Mouse (Mus musculus) adrenal gland, postnatal 4 days (tissue): ENCODE results near the gene Scrg1. TPM values are rescaled to one million over a fixed set of nuclear protein-coding genes. Genes with fewer than 3 reads are reported as not detected.
A peak's percentile ranks its signal among the peaks of the same experiment; 100 is the strongest.
"Not testable (repeated sequence)": the region's sequence is repeated elsewhere in the genome, so short reads cannot be mapped to it uniquely, and the experiment has no call there.

Source experiments
- DNase-seq, 2 experiments: peaks; one replicate each; pipeline ENCODE4 v3.0.0; 2021 to 2022; ENCODE audit warnings: low spot score in 2 of 2, mixed read lengths in 2 of 2
- long read RNA-seq, 2 experiments: library from polyadenylated mRNA; stranded (forward); transcript quantifications; one replicate each; pipeline ENCODE4 v2.0.0; 2021
- total RNA-seq, 2 experiments: library from RNA; stranded (reverse); gene quantifications; 2 replicates each; pipeline ENCODE4 v1.2.3; 2021

Gene Scrg1
- 1 to 10 TPM; 1.5 to 1.9 TPM for total RNA-seq
- long read RNA-seq, experiment 1 = 0 reads
- long read RNA-seq, experiment 2 = 0 reads

- DNase-seq = no peak
These were observed at the start of gene Scrg1 for GRCm38 (mm10) chr8:57455765-57456164. TSS of gene Scrg1 (plus strand) at chr8:57455923.

GRCm38 (mm10) chr8:57406366-57406765 lies 49.4 kb upstream of the Scrg1 start:
- DNase-seq = no peak

DNA sequence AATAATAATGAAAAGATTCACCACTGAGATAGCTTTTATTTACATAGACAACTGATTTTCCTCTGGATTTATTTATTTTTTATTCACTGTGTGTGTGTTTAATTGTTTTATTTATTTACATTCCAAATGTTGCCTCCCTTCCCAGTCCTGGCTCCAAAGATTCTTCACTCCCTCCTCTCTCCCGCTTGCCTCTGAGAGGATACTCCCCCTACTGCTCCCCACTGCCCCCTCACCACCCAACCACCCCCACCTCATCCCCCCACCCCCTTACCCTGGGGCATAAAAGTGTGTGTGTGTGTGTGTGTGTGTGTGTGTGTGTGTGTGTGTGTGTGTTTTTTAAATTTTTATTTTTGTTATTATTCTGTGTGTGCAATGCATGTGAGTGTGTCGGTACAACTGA lies 46.4 kb upstream of the Scrg1 start:
- no peak for DNase-seq

DNA sequence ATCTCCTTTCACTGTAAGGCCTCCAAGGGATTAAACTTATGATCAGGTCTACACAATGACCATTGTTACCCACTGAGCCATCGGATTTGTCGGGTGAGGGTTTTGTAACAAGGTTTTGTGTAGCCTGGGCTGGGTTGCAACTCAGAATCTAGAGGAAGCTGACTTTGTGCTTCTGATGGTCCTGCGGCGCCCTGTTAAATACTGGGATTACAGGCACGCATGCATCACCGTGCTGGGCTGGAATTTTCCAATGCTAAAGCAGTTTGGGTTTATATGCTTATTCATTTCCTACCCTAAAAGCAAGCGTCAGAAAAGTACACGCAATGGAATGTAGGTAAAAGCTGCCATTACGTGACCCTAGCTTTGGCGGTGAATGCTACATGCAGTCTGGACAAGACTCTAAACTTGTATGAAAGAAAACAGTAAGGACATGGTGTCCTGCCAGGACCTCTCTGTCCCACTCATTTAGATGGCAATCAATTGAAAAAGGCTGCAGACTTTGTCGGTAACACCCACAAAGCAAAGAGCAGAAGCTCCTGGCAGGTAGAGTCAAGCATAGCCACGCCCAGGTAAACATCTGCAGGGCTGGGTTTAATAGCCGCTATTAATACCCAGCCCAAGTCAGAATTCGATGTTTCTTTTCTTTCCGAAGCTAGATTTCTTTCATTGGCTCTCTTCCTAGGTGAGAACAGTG lies 45.8 kb upstream of the Scrg1 start:
- no peak for DNase-seq

- DNase-seq = no peak
These were observed 45.3 kb upstream of the Scrg1 start for GRCm38 (mm10) chr8:57410473-57410863.

- no peak for DNase-seq
These were observed 44.4 kb upstream of the Scrg1 start for GRCm38 (mm10) chr8:57411366-57411765.

DNA sequence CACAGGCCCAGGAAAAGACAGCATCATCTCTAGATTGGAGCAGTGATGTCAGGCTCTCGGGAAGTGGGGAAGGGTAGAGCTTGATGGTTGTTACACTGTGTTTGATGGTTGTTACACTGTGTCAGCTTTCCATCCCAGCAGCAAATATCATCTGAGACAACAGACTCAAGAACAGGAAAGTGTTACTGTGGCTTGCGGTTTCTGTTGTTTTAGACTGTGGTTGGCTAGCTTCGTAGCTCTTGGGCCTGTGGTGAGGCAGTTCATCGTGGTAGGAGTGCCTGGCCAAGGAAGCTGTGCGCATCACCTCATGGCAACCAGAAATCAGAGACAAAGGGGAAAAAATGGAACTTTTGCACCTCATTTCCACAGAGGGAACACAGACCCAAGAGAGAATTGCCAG lies 38.9 kb upstream of the Scrg1 start:
- no peak for DNase-seq

DNA sequence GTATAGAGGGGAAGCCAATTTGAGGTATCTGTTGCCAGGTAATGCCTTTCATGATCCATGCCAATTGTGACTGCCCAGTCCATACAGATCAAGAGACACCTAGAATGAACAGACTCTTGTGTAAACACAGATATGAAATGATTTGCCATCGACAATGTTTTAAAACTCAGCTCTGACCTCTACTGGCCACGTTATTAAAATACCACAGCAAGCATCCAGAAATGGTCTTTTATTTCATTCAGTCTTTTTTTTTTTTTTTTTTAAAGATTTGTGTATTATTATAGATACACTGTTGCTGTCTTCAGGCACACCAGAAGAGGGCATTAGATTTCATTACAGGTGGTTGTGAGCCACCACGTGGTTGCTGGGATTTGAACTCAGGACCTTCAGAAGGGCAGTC lies 29.6 kb upstream of the Scrg1 start:
- no peak for DNase-seq

- no peak for DNase-seq
These were observed 27.9 kb upstream of the Scrg1 start for GRCm38 (mm10) chr8:57427581-57428366.

- DNase-seq = no peak
These were observed 27.2 kb upstream of the Scrg1 start for GRCm38 (mm10) chr8:57428566-57428965.

- peak in 1 of 2 experiments; percentile 54 for DNase-seq
These were observed 26.4 kb upstream of the Scrg1 start for GRCm38 (mm10) chr8:57429166-57429887.

DNA sequence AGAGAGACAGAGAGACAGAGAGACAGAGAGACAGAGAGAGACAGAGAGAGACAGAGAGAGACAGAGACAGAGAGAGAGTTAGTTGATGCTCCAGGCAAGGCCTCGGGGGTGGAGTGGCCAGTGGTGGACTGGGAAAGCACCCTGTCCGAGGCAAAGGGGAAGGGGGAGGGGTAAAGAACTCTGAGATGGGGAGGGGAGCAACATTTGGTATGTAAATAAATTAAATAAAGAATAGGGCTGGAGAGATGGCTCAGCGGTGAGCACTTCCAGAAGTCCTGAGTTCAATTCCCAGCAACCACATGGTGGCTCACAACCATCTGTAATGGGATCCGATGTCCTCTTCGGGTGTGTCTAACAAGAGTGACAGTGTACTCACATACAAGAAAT lies 25.8 kb upstream of the Scrg1 start:
- not testable (repeated sequence) for DNase-seq

DNA sequence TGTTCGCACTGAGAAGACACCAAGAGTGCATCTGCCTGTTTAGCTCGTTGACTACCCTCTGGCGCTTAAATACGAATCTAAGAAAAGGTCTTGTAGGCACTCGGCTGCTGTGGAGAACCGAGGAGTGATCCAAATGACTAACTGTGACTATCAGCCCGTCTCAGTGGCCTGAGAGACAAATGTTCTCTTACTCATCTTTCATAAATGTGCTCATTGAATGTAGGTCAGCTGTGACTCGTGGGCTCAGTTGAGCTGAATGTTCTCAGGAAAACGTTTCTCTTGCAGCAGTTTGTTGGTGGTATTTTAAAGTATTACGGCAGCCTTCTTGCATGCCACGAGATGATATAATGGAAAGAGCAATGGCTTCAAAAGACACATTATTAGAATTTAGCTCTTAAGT lies 24.8 kb upstream of the Scrg1 start:
- no peak for DNase-seq

GRCm38 (mm10) chr8:57432802-57433201 lies 22.9 kb upstream of the Scrg1 start:
- DNase-seq = no peak

- DNase-seq = peak in 1 of 2 experiments; percentile 14
These were observed 19.8 kb upstream of the Scrg1 start for GRCm38 (mm10) chr8:57435768-57436436.

DNA sequence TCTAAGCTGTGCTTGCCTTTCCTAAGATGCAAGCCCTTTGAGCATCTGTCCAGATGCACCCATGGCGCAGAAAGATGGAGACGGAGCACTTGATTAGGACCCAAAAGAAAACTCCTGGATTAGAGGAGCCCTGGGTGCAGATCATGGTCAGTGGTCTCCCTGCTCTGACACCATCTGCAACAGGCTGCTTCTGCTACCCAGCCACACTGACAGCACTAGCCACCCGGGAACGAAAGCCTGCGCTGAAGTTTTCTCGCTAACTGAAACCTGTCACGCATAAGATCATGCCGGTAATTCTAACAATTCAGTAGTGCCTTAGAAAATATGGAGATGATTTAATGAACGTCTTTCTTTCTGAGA lies 19.3 kb upstream of the Scrg1 start:
- DNase-seq = no peak

DNA sequence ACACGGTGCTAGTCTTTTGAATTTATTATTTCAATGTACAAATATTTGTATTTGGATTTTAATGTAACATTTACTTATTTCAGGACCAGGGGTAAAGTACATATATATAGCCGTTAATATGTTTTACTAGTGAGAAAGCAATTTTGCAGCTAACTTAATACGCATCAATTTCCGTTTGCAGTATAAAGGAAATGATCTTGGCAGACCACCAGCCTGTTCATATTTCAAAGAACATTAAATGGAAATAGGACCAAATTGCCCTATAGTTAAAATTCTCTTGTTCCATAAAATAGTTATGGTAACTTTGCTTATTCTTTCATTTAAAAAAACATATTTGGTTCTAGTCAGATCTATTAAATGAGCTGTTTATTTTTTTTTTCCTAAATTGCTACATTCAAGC lies 14.6 kb upstream of the Scrg1 start:
- DNase-seq = no peak

DNA sequence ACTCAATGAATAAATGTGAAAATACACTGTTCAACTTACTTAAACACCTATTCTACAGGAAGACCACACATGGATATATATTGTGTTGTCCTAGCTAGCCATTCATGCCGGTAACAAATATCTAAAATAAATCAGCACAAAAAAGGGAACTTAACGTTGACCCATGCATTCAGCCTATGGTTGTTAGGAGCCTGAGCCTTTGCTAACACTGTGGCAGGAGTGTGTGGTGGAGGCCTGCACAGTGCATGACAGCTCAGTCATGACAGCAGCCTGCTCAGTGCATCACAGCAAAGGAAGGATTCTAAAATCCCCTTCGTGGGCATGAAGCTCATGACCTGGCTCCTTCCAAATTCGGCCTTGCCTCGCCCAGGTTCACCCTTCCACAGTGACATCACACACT lies 14.2 kb upstream of the Scrg1 start:
- DNase-seq = no peak

DNA sequence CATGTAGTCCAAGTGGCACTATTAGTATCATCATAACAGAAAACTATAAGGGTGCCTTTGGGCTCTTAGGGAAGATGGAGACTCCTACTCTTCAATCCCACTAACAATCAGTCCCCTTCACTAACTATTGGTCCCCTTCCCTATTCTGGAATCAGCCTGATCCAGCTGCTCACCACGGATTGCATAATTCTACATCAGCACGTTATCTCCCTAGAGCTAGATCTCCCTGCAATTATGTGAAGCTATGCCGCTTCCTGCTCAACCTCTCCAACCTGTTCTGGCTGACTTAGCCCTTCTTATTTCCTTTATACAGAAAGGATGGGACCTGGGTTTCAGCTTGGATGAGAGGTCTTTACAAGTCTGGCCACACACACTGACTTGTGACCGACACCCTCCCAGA lies 12.4 kb upstream of the Scrg1 start:
- DNase-seq = no peak

DNA sequence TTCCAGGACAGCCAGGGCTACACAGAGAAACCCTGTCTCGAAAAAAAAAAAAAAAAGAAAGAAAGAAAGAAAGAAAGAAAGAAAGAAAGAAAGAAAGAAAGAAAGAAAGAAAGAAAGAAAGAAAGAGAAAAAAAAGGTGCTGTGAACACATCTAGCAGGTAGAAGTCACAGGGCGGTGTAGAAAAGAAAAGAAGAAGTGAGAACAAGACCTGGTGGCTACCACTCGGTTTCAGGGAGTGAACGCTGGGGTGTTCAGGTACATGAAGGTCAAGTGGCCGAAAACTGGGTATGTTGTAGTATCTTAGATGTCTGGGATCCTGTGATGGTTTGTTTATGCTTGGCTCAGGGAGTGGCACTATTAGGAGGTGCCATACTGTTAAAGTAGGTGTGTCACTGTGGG lies 9.8 kb upstream of the Scrg1 start:
- not testable (repeated sequence) for DNase-seq

GRCm38 (mm10) chr8:57450726-57451125 lies 5.0 kb upstream of the Scrg1 start:
- DNase-seq = no peak

DNA sequence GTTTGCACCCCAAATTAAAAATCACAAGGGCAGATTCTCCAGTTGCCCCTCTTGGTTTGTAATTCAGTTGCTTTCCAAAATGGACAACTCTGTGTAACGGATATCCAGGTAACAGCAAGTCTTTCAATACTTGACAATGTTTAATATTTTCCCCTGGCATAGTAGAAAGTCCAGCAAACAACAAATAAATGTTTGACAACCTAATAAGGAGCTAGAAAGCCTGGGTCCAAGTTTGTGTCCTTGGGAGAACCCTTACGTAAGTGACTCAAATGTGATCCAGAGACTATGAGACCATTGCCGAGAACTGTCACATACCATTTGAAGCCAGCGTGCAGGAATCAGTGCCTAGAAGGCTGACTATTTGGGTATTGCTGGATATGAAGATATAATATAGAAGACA lies 3.8 kb upstream of the Scrg1 start:
- DNase-seq = no peak
